In genomic region chr9:41071906-41072511, GRCm38 (mm10) we compare ENCODE assay signal across 13 mouse cellular contexts.
A peak's percentile ranks its signal among the peaks of the same experiment; 100 is the strongest.
DNase-seq lines count a peak whose midpoint lies in the region; ATAC-seq and TF ChIP-seq lines count a peak whose summit lies in the region.
"Had no signal": no experiment of that assay in that cellular context is flagged by ENCODE, and none has a peak within 500 bp of the region (broad histone marks: within the 10 kb centered on the region; RNA-seq: fewer than 3 reads in every experiment).

No protein-coding gene starts in this region.

- H3K4me1 ChIP-seq in forebrain, embryonic 10.5 days, result peaks cover 21% of the 10 kb centered on the region
- H3K4me1 ChIP-seq in forebrain, postnatal 0 days (ENCODE audit: insufficient read depth), result peaks cover 4% of the 10 kb centered on the region
- H3K4me1 ChIP-seq in thymus, adult 2 months (replicated peaks; ENCODE audit: control insufficient read depth, insufficient read depth, low read length), result peaks cover 30% of the 10 kb centered on the region
- H3K4me1 ChIP-seq in liver, embryonic 16.5 days (ENCODE audit: control insufficient read depth, low read depth, low read length), result peaks cover 50% of the 10 kb centered on the region

- no peak for TF ChIP-seq POLR2A in thymus, adult 2 months (IDR thresholded peaks at IDR 0.05; ENCODE audit: control insufficient read depth, extremely low read depth, insufficient read depth, low read length, poor library complexity)

- whole genome bisulfite sequencing in forebrain, embryonic 10.5 days, result 75% methylated on average over 3 of the region's 3 CpGs
- WGBS in forebrain, postnatal 0 days, result 75% methylated on average over 3 of the region's 3 CpGs
- 46% methylated on average over 3 of the region's 3 CpGs for WGBS in thymus, adult 2 months
- 5% methylated on average over 3 of the region's 3 CpGs for WGBS in liver, embryonic 16.5 days (ENCODE audit: insufficient replicate concordance)

- peak overlapping the region; percentile 49; the same call in 1 of the 2 replicates for H3K27ac ChIP-seq in forebrain, embryonic 10.5 days
- no peak overlapping the region for H3K27ac ChIP-seq in forebrain, postnatal 0 days (ENCODE audit: low read depth, low read length)
- peak overlapping the region; percentile 24 for H3K27ac ChIP-seq in thymus, adult 2 months (ENCODE audit: control insufficient read depth, insufficient read depth, low read length)
- peak overlapping the region; percentile 74 for H3K27ac ChIP-seq in liver, embryonic 16.5 days (ENCODE audit: low read length)
- H3K27ac ChIP-seq: embryonic facial prominence, embryonic 13.5 days; limb, embryonic 10.5 days had no signal

- H3K9ac ChIP-seq in forebrain, postnatal 0 days, result no peak overlapping the region
- no peak overlapping the region for H3K9ac ChIP-seq in liver, embryonic 16.5 days (ENCODE audit: low read depth, low read length)
- H3K9ac ChIP-seq: embryonic facial prominence, embryonic 13.5 days had no signal

- no peak for DNase-seq in forebrain, embryonic 10.5 days (ENCODE audit: extremely low spot score, low spot score)
- no peak for DNase-seq in forebrain, postnatal 0 days
- DNase-seq in thymus, adult 2 months, result no peak
- DNase-seq in thymus, adult 18-20 months, result no peak
- DNase-seq in gastrocnemius, postnatal 4 days (ENCODE audit: low spot score in 2 of 2), result no peak
- DNase-seq in adrenal gland, postnatal 36 days, result no peak
- no peak for DNase-seq in left cerebral cortex, adult 9 months (ENCODE audit: low spot score in 2 of 2)
- DNase-seq: adrenal gland, postnatal 25 days; cerebellum, adult 2 months had no signal

- H3K36me3 ChIP-seq in forebrain, embryonic 10.5 days (replicated peaks), result no peaks in the 10 kb centered on the region
- H3K36me3 ChIP-seq in forebrain, postnatal 0 days (ENCODE audit: insufficient read depth), result no peaks in the 10 kb centered on the region
- no peaks in the 10 kb centered on the region for H3K36me3 ChIP-seq in thymus, adult 2 months (ENCODE audit: control insufficient read depth, insufficient read depth, low read length)
- H3K36me3 ChIP-seq in liver, embryonic 16.5 days (ENCODE audit: control insufficient read depth, insufficient read depth), result no peaks in the 10 kb centered on the region
- H3K36me3 ChIP-seq: embryonic facial prominence, embryonic 13.5 days; limb, embryonic 10.5 days had no signal

- H3K27me3 ChIP-seq in forebrain, embryonic 10.5 days (ENCODE audit: poor library complexity, severe bottlenecking), result no peaks in the 10 kb centered on the region
- no peaks in the 10 kb centered on the region for H3K27me3 ChIP-seq in forebrain, postnatal 0 days (ENCODE audit: insufficient read depth, low read length)
- H3K27me3 ChIP-seq in thymus, adult 2 months (ENCODE audit: control insufficient read depth, insufficient read depth, low read length), result no peaks in the 10 kb centered on the region
- H3K27me3 ChIP-seq in liver, embryonic 16.5 days (ENCODE audit: control insufficient read depth, insufficient read depth, low read depth, low read length), result no peaks in the 10 kb centered on the region
- H3K27me3 ChIP-seq: embryonic facial prominence, embryonic 13.5 days had no signal

- H3K4me3 ChIP-seq in forebrain, embryonic 10.5 days, result no peak overlapping the region
- H3K4me3 ChIP-seq in forebrain, postnatal 0 days (ENCODE audit: low read depth, low read length), result no peak overlapping the region
- H3K4me3 ChIP-seq in thymus, adult 2 months (ENCODE audit: control insufficient read depth, insufficient read depth, low read length), result no peak overlapping the region
- H3K4me3 ChIP-seq in liver, embryonic 16.5 days (ENCODE audit: low read depth, low read length), result no peak overlapping the region
- H3K4me3 ChIP-seq: embryonic facial prominence, embryonic 13.5 days; limb, embryonic 10.5 days had no signal

- H3K4me2 ChIP-seq in forebrain, postnatal 0 days (ENCODE audit: low read depth), result no peak overlapping the region
- H3K4me2 ChIP-seq in liver, embryonic 16.5 days (ENCODE audit: low read depth, low read length), result peak overlapping the region; percentile 77; the same call in 1 of the 2 replicates
- H3K4me2 ChIP-seq: embryonic facial prominence, embryonic 13.5 days had no signal

- H3K9me3 ChIP-seq in forebrain, embryonic 10.5 days, result no peaks in the 10 kb centered on the region
- H3K9me3 ChIP-seq in forebrain, postnatal 0 days (ENCODE audit: low read length), result no peaks in the 10 kb centered on the region
- H3K9me3 ChIP-seq in liver, embryonic 16.5 days (replicated peaks; ENCODE audit: control insufficient read depth, low read length), result no peaks in the 10 kb centered on the region
- H3K9me3 ChIP-seq: embryonic facial prominence, embryonic 13.5 days; limb, embryonic 10.5 days had no signal

- no peak for ATAC-seq in forebrain, postnatal 0 days
- ATAC-seq in liver, embryonic 16.5 days (ENCODE audit: low read depth), result no peak
- ATAC-seq: hindbrain, embryonic 16.5 days had no signal

- TF ChIP-seq CTCF in forebrain, postnatal 0 days (IDR thresholded peaks at IDR 0.05; ENCODE audit: low read depth), result no peak
- TF ChIP-seq CTCF in thymus, adult 2 months (IDR thresholded peaks at IDR 0.05; ENCODE audit: borderline replicate concordance, control insufficient read depth, extremely low read depth, insufficient read depth, low read length, poor library complexity), result no peak
